Mouse (Mus musculus) monocyte, adult 5-6 weeks (primary cell): ENCODE measurements around the gene Tmem115. TPM values are rescaled to one million over a fixed set of nuclear protein-coding genes. Genes with fewer than 3 reads are reported as not detected.
"Not testable (repeated sequence)": the region's sequence is repeated elsewhere in the genome, so short reads cannot be mapped to it uniquely, and the experiment has no call there.

Experiments
- ATAC-seq: fragments of 153-309, 156-312 bp; replicated peaks from 2 replicates; pipeline ENCODE4 v1.8.0; 2017; ENCODE audit warnings: mild to moderate bottlenecking; ENCODE audit not compliant: low TSS enrichment, insufficient number of reproducible peaks, severe bottlenecking, poor library complexity, low FRiP score
- total RNA-seq: library from RNA; stranded (forward); fragments of 200-1000, 200-491, 200-594 nt; gene quantifications from 3 replicates; pipeline ENCODE4 v1.2.3, GENCODE M21; 2017

Gene Tmem115
- total RNA-seq, 1 experiment from 2014 or later, result 21.7 TPM

GRCm38 (mm10) chr9:107545199-107545598, 11.5 kb downstream of the Tmem115 start:
- no peak for ATAC-seq

- ATAC-seq, result no peak
Observed at GRCm38 (mm10) chr9:107545602-107546001, 11.9 kb downstream of the Tmem115 start.

- ATAC-seq, result peak; percentile 45
Observed at GRCm38 (mm10) chr9:107547026-107547425, 13.3 kb downstream of the Tmem115 start, which contains the start of gene Zmynd10. Gene Zmynd10, plus strand, starts transcription at chr9:107547298.

- ATAC-seq, result no peak
Observed at GRCm38 (mm10) chr9:107547957-107548356, 14.2 kb downstream of the Tmem115 start.

GRCm38 (mm10) chr9:107548820-107549219, 15.1 kb downstream of the Tmem115 start:
- no peak for ATAC-seq

GRCm38 (mm10) chr9:107549297-107550074, 15.7 kb downstream of the Tmem115 start:
- no peak for ATAC-seq

- ATAC-seq, result no peak
Observed at GRCm38 (mm10) chr9:107550491-107551116, 16.9 kb downstream of the Tmem115 start.

GRCm38 (mm10) chr9:107551117-107551889, 17.6 kb downstream of the Tmem115 start, which contains the start of gene Rassf1:
Gene Rassf1, plus strand, starts transcription at chr9:107551555.
- ATAC-seq, result peak; percentile 11; the same call in 1 of the 2 replicates

GRCm38 (mm10) chr9:107551890-107552355, 18.2 kb downstream of the Tmem115 start:
- ATAC-seq, result no peak

GRCm38 (mm10) chr9:107552690-107553393, 19.1 kb downstream of the Tmem115 start:
- no peak for ATAC-seq

- ATAC-seq, result no peak
Observed at GRCm38 (mm10) chr9:107553541-107554318, 20.0 kb downstream of the Tmem115 start.

- peak; percentile 76 for ATAC-seq
Observed at GRCm38 (mm10) chr9:107554319-107554825, 20.6 kb downstream of the Tmem115 start.

- ATAC-seq, result peak; percentile 29
Observed at GRCm38 (mm10) chr9:107555031-107555457, 21.3 kb downstream of the Tmem115 start.

GRCm38 (mm10) chr9:107555701-107556100, 22.0 kb downstream of the Tmem115 start:
- no peak for ATAC-seq

- no peak for ATAC-seq
Observed at GRCm38 (mm10) chr9:107556346-107556745, 22.6 kb downstream of the Tmem115 start.

- ATAC-seq, result peak; percentile 96
Observed at GRCm38 (mm10) chr9:107563029-107563581, 29.4 kb downstream of the Tmem115 start, which contains the start of gene Tusc2. Gene Tusc2, plus strand, starts transcription at chr9:107563255.

GRCm38 (mm10) chr9:107565556-107565955, 31.8 kb downstream of the Tmem115 start:
- ATAC-seq, result not testable (repeated sequence)
